In the genomic region with DNA sequence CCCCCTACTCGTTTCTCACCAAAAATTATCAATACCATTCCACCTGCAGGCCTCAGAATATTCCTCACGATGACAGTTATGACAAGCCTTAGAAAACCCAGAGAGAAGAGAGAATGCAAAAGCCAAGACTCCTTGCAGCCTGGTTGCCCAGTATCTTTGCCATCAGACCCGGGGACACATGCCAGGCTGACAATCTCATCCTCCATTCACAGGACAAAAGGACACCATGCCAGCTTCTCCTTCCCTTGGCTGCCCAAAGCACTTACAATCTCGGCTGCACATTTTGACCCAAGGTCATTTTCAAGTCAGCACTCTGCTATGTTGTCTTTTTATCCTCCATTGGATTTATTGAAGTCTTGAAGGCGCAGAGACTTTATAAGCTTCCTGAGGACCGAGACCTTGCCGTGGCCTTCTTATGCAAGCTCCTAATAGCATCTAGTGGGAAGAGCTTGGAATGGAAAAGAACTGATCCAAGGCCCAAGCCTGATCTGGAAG, we compare ENCODE assay signal across 25 mouse cellular contexts.
DNase-seq lines count a peak whose midpoint lies in the region; ATAC-seq and TF ChIP-seq lines count a peak whose summit lies in the region.
"Had no signal": no experiment of that assay in that cellular context is flagged by ENCODE, and none has a peak within 500 bp of the region (broad histone marks: within the 10 kb centered on the region; RNA-seq: fewer than 3 reads in every experiment).

No protein-coding gene starts in this region.

- no peak for ATAC-seq in kidney, embryonic 16.5 days (ENCODE audit: low FRiP score, low TSS enrichment)
- ATAC-seq: activated CD4-positive, CD25-positive, alpha-beta regulatory T cell, adult 4 months; forebrain, embryonic 13.5 days; forebrain, postnatal 0 days; intestine, embryonic 16.5 days; Patski had no signal

- no peak overlapping the region; the same call in 1 of the 2 replicates for H3K27ac ChIP-seq in kidney, adult 2 months (ENCODE audit: insufficient read depth, low read depth, low read length)
- no peak overlapping the region for H3K27ac ChIP-seq in kidney, embryonic 16.5 days (ENCODE audit: low read length)
- H3K27ac ChIP-seq in hindbrain, embryonic 10.5 days = no peak overlapping the region
- H3K27ac ChIP-seq: embryonic facial prominence, embryonic 10.5 days; forebrain, embryonic 13.5 days; heart, embryonic 15.5 days; hindbrain, embryonic 14.5 days; kidney, embryonic 15.5 days had no signal

- no peaks in the 10 kb centered on the region for H3K36me3 ChIP-seq in kidney, adult 2 months (ENCODE audit: control insufficient read depth, insufficient read depth, low read length)
- peaks cover 4% of the 10 kb centered on the region; the same call in 1 of the 2 replicates for H3K36me3 ChIP-seq in kidney, embryonic 16.5 days (ENCODE audit: insufficient read depth, low read length)
- no peaks in the 10 kb centered on the region for H3K36me3 ChIP-seq in hindbrain, embryonic 10.5 days
- H3K36me3 ChIP-seq: embryonic facial prominence, embryonic 10.5 days; heart, embryonic 15.5 days; kidney, embryonic 15.5 days had no signal

- 56% methylated on average over 7 of the region's 7 CpGs for WGBS in kidney, adult 2 months
- WGBS in kidney, embryonic 16.5 days = 54% methylated on average over 7 of the region's 7 CpGs
- 85% methylated on average over 7 of the region's 7 CpGs for WGBS in hindbrain, embryonic 10.5 days

- no peak overlapping the region for H3K4me2 ChIP-seq in kidney, embryonic 16.5 days (replicated peaks; ENCODE audit: low read depth, low read length)
- H3K4me2 ChIP-seq: forebrain, embryonic 13.5 days; heart, embryonic 11.5 days; heart, embryonic 15.5 days; hindbrain, embryonic 14.5 days; kidney, embryonic 15.5 days had no signal

- no peak for TF ChIP-seq CTCF in kidney, adult 2 months (conservative IDR thresholded peaks at IDR 0.05; ENCODE audit: insufficient read depth, insufficient read length, low read depth, low read length)

- peak; percentile 18 for DNase-seq in adrenal gland, adult 8-10 months
- no peak for DNase-seq in adrenal gland, postnatal 10 days
- DNase-seq in cerebellum, postnatal 10 days = peak; percentile 47 to 58
- no peak for DNase-seq in cerebellum, adult 11 months
- DNase-seq in kidney, adult 2 months = peak; percentile 18
- peak; percentile 19 to 31 for DNase-seq in adrenal gland, postnatal 36 days
- DNase-seq in hindbrain, embryonic 10.5 days (ENCODE audit: low spot score) = no peak
- DNase-seq: cerebellum, adult 11-12 months; cerebellum, postnatal 36 days; forebrain, postnatal 0 days; gastrocnemius, postnatal 25 days; heart, adult 18-20 months; heart, postnatal 14 days; kidney, postnatal 36 days had no signal

- no peak overlapping the region for H3K4me3 ChIP-seq in kidney, adult 2 months (ENCODE audit: insufficient read depth, low read depth, low read length)
- no peak overlapping the region for H3K4me3 ChIP-seq in kidney, embryonic 16.5 days (ENCODE audit: low read length)
- no peak overlapping the region for H3K4me3 ChIP-seq in hindbrain, embryonic 10.5 days
- H3K4me3 ChIP-seq: embryonic facial prominence, embryonic 10.5 days; forebrain, embryonic 13.5 days; heart, embryonic 15.5 days; kidney, embryonic 15.5 days had no signal

- no peaks in the 10 kb centered on the region for H3K9me3 ChIP-seq in kidney, embryonic 16.5 days (ENCODE audit: low read length)
- no peaks in the 10 kb centered on the region for H3K9me3 ChIP-seq in hindbrain, embryonic 10.5 days
- H3K9me3 ChIP-seq: embryonic facial prominence, embryonic 10.5 days; forebrain, embryonic 13.5 days; heart, embryonic 15.5 days; kidney, embryonic 15.5 days had no signal

- H3K27me3 ChIP-seq in kidney, adult 2 months (replicated peaks; ENCODE audit: control insufficient read depth, insufficient read depth, low read length) = no peaks in the 10 kb centered on the region
- no peaks in the 10 kb centered on the region for H3K27me3 ChIP-seq in kidney, embryonic 16.5 days (ENCODE audit: insufficient read depth, low read length)
- H3K27me3 ChIP-seq in hindbrain, embryonic 10.5 days (ENCODE audit: insufficient read depth, poor library complexity, severe bottlenecking) = no peaks in the 10 kb centered on the region
- H3K27me3 ChIP-seq: CH12.LX; forebrain, embryonic 13.5 days; heart, embryonic 15.5 days; kidney, embryonic 15.5 days; Patski had no signal

- H3K9ac ChIP-seq in kidney, embryonic 16.5 days (replicated peaks; ENCODE audit: low read length) = no peak overlapping the region
- H3K9ac ChIP-seq: forebrain, embryonic 13.5 days; forebrain, postnatal 0 days; heart, embryonic 15.5 days; hindbrain, embryonic 14.5 days; kidney, embryonic 15.5 days had no signal

- no peak for TF ChIP-seq POLR2A in kidney, adult 2 months (IDR thresholded peaks at IDR 0.05; ENCODE audit: low read depth, low read length)

- no peaks in the 10 kb centered on the region for H3K4me1 ChIP-seq in kidney, adult 2 months (ENCODE audit: control insufficient read depth, insufficient read depth, low read length)
- no peaks in the 10 kb centered on the region for H3K4me1 ChIP-seq in kidney, embryonic 16.5 days (ENCODE audit: insufficient read depth, low read length)
- H3K4me1 ChIP-seq in hindbrain, embryonic 10.5 days (replicated peaks) = no peaks in the 10 kb centered on the region
- H3K4me1 ChIP-seq: forebrain, embryonic 13.5 days had no signal

Comparison
In these comparisons a context has a peak if more than half of its experiments do, and no peak if none do; other contexts are left out.
1. DNase-seq: peak in adrenal gland, adult 8-10 months (single experiment), cerebellum, postnatal 10 days (2 of 2), kidney, adult 2 months (single experiment) and adrenal gland, postnatal 36 days (2 of 2); none in adrenal gland, postnatal 10 days (single experiment), cerebellum, adult 11 months (single experiment) and hindbrain, embryonic 10.5 days (single experiment).